Mouse (Mus musculus): Measurements from ENCODE around the gene Mylpf. TPM values are rescaled to one million over a fixed set of nuclear protein-coding genes. Genes with fewer than 3 reads are reported as not detected.
"Not testable (repeated sequence)": the region's sequence is repeated elsewhere in the genome, so short reads cannot be mapped to it uniquely, and the experiment has no call there.

The Mylpf gene
- polyA plus RNA-seq, 1 experiment from 2014 or later: 14.0 TPM

- Histone ChIP-seq H3K27ac (peak overlapping the region; percentile 99), H3K4me1 (peaks cover 33% of the 10 kb centered on the region), H3K27me3 (no peaks in the 10 kb centered on the region), H3K36me3 (peaks cover 49% of the 10 kb centered on the region), H3K9ac (peak overlapping the region; percentile 94), H3K9me3 (no peaks in the 10 kb centered on the region), H3K4me3 (peak overlapping the region; percentile 95), H3K4me2 (peak overlapping the region; percentile 66)
- under 1% methylated on average over 27 of the region's 27 CpGs for WGBS
- ATAC-seq (ENCODE audit: borderline replicate concordance, extremely low read depth, low FRiP score, low TSS enrichment): peak; percentile 24; the same call in 1 of the 2 replicates
These were observed 24.7 kb downstream of the Mylpf start for GRCm38 (mm10) chr7:127233368-127233749.

GRCm38 (mm10) chr7:127233765-127234164 is 25.1 kb downstream of the Mylpf start:
- Histone ChIP-seq H3K4me3 (peak overlapping the region; percentile 95), H3K4me1 (peaks cover 33% of the 10 kb centered on the region), H3K9me3 (no peaks in the 10 kb centered on the region), H3K4me2 (peak overlapping the region; percentile 66), H3K27ac (peak overlapping the region; percentile 99), H3K36me3 (peaks cover 53% of the 10 kb centered on the region), H3K27me3 (no peaks in the 10 kb centered on the region), H3K9ac (peak overlapping the region; percentile 94)
- no peak for ATAC-seq (ENCODE audit: borderline replicate concordance, extremely low read depth, low FRiP score, low TSS enrichment)
- 1% methylated on average over 9 of the region's 9 CpGs for WGBS

- Histone ChIP-seq H3K27ac (no peak overlapping the region), H3K4me3 (no peak overlapping the region), H3K36me3 (peaks cover 51% of the 10 kb centered on the region), H3K4me1 (peaks cover 32% of the 10 kb centered on the region), H3K9ac (0 out of 2 replicates have a peak overlapping the region, but pooled peaks have one; percentile 7), H3K4me2 (peak overlapping the region; percentile 66), H3K27me3 (no peaks in the 10 kb centered on the region), H3K9me3 (no peaks in the 10 kb centered on the region)
- no peak for ATAC-seq (ENCODE audit: borderline replicate concordance, extremely low read depth, low FRiP score, low TSS enrichment)
- WGBS: 95% methylated on average over 2 of the region's 2 CpGs
These were observed 26.1 kb downstream of the Mylpf start for GRCm38 (mm10) chr7:127234777-127235176.

GRCm38 (mm10) chr7:127243361-127243867 is 34.7 kb downstream of the Mylpf start:
- H3K9ac ChIP-seq: peak overlapping the region; percentile 95

GRCm38 (mm10) chr7:127243870-127244657 is 35.4 kb downstream of the Mylpf start, which contains the start of gene Zfp771:
Gene Zfp771 (plus strand): TSS chr7:127244274.
- Histone ChIP-seq H3K4me1 (peaks cover 26% of the 10 kb centered on the region), H3K4me2 (peak within 1 kb of the TSS; percentile 83), H3K9ac (peak within 1 kb of the TSS; percentile 95), H3K9me3 (no peaks in the 10 kb centered on the region), H3K27ac (peak within 1 kb of the TSS; percentile 94), H3K4me3 (peak within 1 kb of the TSS; percentile 92), H3K27me3 (no peaks in the 10 kb centered on the region), H3K36me3 (peaks cover 11% of the 10 kb centered on the region)
- under 1% methylated on average over 53 of the region's 56 CpGs for WGBS
- ATAC-seq (ENCODE audit: borderline replicate concordance, extremely low read depth, low FRiP score, low TSS enrichment): peak; percentile 96

More at GRCm38 (mm10) chr7:127243361-127243867, 34.7 kb downstream of the Mylpf start:
- H3K27me3 ChIP-seq: no peaks in the 10 kb centered on the region
- peaks cover 26% of the 10 kb centered on the region for H3K4me1 ChIP-seq
- H3K4me3 ChIP-seq: peak overlapping the region; percentile 92
- H3K9me3 ChIP-seq: no peaks in the 10 kb centered on the region
- 36% methylated on average over 2 of the region's 2 CpGs for whole genome bisulfite sequencing
- ATAC-seq (ENCODE audit: borderline replicate concordance, extremely low read depth, low FRiP score, low TSS enrichment): no peak
- H3K36me3 ChIP-seq: peaks cover 14% of the 10 kb centered on the region
- H3K4me2 ChIP-seq: peak overlapping the region; percentile 83
- H3K27ac ChIP-seq: peak overlapping the region; percentile 94

- H3K4me3 ChIP-seq: peak overlapping the region; percentile 92
- peak overlapping the region; percentile 95 for H3K9ac ChIP-seq
- WGBS: 9% methylated on average over 27 of the region's 33 CpGs
- H3K4me1 ChIP-seq: peaks cover 26% of the 10 kb centered on the region
- no peaks in the 10 kb centered on the region for H3K27me3 ChIP-seq
- H3K9me3 ChIP-seq: no peaks in the 10 kb centered on the region
- H3K27ac ChIP-seq: peak overlapping the region; percentile 94
- peak; percentile 85 for ATAC-seq (ENCODE audit: borderline replicate concordance, extremely low read depth, low FRiP score, low TSS enrichment)
- peaks cover 14% of the 10 kb centered on the region for H3K36me3 ChIP-seq
- peak overlapping the region; percentile 83 for H3K4me2 ChIP-seq
These were observed 36.2 kb downstream of the Mylpf start for GRCm38 (mm10) chr7:127244658-127245510.

- H3K4me3 ChIP-seq; ATAC-seq (ENCODE audit: borderline replicate concordance, extremely low read depth, low FRiP score, low TSS enrichment); H3K9me3 ChIP-seq; H3K9ac ChIP-seq; H3K4me2 ChIP-seq; H3K27ac ChIP-seq; H3K27me3 ChIP-seq: not testable (repeated sequence)
- 90% methylated on average over 8 of the region's 8 CpGs for WGBS
- Histone ChIP-seq H3K36me3 (peaks cover 28% of the 10 kb centered on the region), H3K4me1 (peaks cover 21% of the 10 kb centered on the region)
These were observed 41.8 kb downstream of the Mylpf start for GRCm38 (mm10) chr7:127250511-127250910.

DNA sequence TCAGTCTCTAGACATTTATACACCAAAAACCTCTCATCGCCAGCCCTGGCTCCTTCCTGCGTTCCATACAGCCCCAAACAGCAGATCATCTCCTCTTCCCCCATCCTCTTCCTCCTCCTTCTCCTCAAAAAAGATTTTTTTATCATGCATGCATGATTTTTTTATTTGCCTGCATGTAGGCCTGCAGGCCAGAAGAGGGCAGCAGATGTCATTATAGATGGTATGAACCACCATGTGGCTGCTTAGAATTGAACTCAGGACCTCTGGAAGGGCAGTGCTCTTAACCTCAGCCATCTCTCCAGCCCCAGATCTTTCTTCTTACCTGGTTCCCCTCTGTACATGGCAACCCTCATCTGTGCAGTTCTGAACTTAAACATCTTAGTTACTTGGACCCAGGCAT is 43.7 kb downstream of the Mylpf start:
- WGBS: 79% methylated on average over 2 of the region's 2 CpGs
- Histone ChIP-seq H3K27me3 (no peaks in the 10 kb centered on the region), H3K4me2 (no peak overlapping the region), H3K4me1 (peaks cover 9% of the 10 kb centered on the region), H3K9me3 (no peaks in the 10 kb centered on the region), H3K9ac (no peak overlapping the region), H3K27ac (no peak overlapping the region), H3K4me3 (no peak overlapping the region), H3K36me3 (peaks cover 35% of the 10 kb centered on the region)
- ATAC-seq (ENCODE audit: borderline replicate concordance, extremely low read depth, low FRiP score, low TSS enrichment): no peak

- H3K27me3 ChIP-seq: no peaks in the 10 kb centered on the region
- ATAC-seq (ENCODE audit: borderline replicate concordance, extremely low read depth, low FRiP score, low TSS enrichment): no peak
- peak overlapping the region; percentile 96 for H3K4me2 ChIP-seq
- no peaks in the 10 kb centered on the region for H3K9me3 ChIP-seq
- H3K9ac ChIP-seq: peak overlapping the region; percentile 50
- WGBS: 74% methylated on average over 6 of the region's 6 CpGs
- H3K4me1 ChIP-seq: peaks cover 9% of the 10 kb centered on the region
- peak overlapping the region; percentile 91 for H3K27ac ChIP-seq
- peak overlapping the region; percentile 53 for H3K4me3 ChIP-seq
- H3K36me3 ChIP-seq: peaks cover 33% of the 10 kb centered on the region
These were observed 44.7 kb downstream of the Mylpf start for GRCm38 (mm10) chr7:127253341-127253740.

GRCm38 (mm10) chr7:127253821-127254769 is 45.4 kb downstream of the Mylpf start:
- no peaks in the 10 kb centered on the region for H3K27me3 ChIP-seq
- H3K9ac ChIP-seq: peak overlapping the region; percentile 71
- H3K9me3 ChIP-seq: no peaks in the 10 kb centered on the region
- H3K27ac ChIP-seq: peak overlapping the region; percentile 91
- peaks cover 28% of the 10 kb centered on the region for H3K36me3 ChIP-seq
- peak overlapping the region; percentile 96 for H3K4me2 ChIP-seq
- peaks cover 10% of the 10 kb centered on the region for H3K4me1 ChIP-seq
- ATAC-seq (ENCODE audit: borderline replicate concordance, extremely low read depth, low FRiP score, low TSS enrichment): peak; percentile 93
- WGBS: under 1% methylated on average over 136 of the region's 136 CpGs
- peak overlapping the region; percentile 53 for H3K4me3 ChIP-seq

- peak overlapping the region; percentile 53 for H3K4me3 ChIP-seq
- H3K27me3 ChIP-seq: no peaks in the 10 kb centered on the region
- 14% methylated on average over 4 of the region's 4 CpGs for WGBS
- no peak for ATAC-seq (ENCODE audit: borderline replicate concordance, extremely low read depth, low FRiP score, low TSS enrichment)
- no peaks in the 10 kb centered on the region for H3K9me3 ChIP-seq
- H3K27ac ChIP-seq: peak overlapping the region; percentile 91; the same call in 1 of the 2 replicates
- peaks cover 22% of the 10 kb centered on the region for H3K36me3 ChIP-seq
- peak overlapping the region; percentile 96 for H3K4me2 ChIP-seq
- peak overlapping the region; percentile 71 for H3K9ac ChIP-seq
- peaks cover 20% of the 10 kb centered on the region for H3K4me1 ChIP-seq
These were observed 46.3 kb downstream of the Mylpf start for GRCm38 (mm10) chr7:127255008-127255407.
